Mouse (Mus musculus) right cerebral cortex, postnatal 36 days (tissue): Measurements from ENCODE around the gene Pla2g1b.
"Not testable (repeated sequence)": the region's sequence is repeated elsewhere in the genome, so short reads cannot be mapped to it uniquely, and the experiment has no call there.

Experiments used
- DNase-seq, 2 experiments: peaks; one replicate each; pipeline ENCODE4 v3.0.0; 2022; ENCODE audit warnings: low spot score in 2 of 2, mixed read lengths in 1 of 2

Gene Pla2g1b

DNA sequence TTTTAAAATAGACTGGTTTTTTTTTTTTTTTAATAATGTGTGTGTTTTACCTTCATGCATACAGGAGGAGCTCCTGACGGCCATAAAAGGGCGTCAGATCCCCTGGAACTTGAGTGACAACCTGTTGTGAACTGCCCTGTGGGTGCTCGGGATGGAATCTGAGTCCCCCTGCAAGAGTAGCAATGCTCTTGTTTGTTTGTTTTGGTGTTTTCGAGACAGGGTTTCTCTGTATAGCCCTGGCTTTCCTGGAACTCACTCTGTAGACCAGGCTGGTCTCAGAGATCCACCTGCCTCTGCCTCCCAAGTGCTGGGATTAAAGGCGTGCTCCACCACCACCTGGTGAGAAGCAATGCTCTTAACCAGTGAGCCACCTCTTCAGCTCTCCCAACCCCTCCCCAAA, 18.9 kb downstream of the Pla2g1b start:
- DNase-seq, result no peak

GRCm38 (mm10) chr5:115485489-115486205, 19.6 kb downstream of the Pla2g1b start:
- no peak for DNase-seq

DNA sequence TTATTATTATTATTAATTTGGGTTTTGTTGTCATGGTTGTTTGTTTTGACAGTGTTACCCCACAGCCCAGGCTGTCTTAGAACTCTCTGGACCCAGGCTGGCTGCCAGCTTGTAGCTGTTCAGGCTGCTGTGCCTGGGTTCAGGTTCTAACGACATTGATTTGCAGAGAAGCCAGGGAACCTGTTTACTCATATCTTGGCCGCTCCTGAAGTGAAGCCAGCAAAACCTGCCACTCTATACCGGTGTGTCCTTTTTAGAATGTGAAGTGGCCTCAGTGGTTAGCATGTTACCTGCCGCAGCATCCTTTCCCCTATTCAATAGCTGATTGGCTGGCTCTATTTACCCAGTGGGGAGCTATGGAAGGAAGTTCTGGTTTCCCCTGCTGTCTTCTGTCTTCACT, 20.7 kb downstream of the Pla2g1b start:
- DNase-seq, result no peak

DNA sequence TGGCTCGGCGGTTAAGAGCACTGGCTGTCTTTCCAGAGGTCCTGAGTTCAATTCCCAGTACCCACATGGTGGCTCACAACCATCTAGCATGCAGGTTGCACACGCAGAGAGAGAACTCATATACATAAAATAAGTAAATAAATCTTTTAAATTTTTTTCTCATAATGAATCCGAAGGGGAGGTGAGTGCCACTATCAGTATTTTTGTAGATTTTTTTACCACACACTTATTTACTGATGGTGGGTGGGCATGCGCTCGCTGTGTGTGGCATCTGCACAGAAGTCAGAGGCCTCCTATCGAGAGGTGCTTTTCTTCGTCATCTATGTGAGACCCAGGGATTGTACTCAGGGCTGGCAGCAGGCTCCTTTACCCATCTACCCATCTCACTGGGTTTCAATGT, 21.3 kb downstream of the Pla2g1b start:
- DNase-seq, result no peak

DNA sequence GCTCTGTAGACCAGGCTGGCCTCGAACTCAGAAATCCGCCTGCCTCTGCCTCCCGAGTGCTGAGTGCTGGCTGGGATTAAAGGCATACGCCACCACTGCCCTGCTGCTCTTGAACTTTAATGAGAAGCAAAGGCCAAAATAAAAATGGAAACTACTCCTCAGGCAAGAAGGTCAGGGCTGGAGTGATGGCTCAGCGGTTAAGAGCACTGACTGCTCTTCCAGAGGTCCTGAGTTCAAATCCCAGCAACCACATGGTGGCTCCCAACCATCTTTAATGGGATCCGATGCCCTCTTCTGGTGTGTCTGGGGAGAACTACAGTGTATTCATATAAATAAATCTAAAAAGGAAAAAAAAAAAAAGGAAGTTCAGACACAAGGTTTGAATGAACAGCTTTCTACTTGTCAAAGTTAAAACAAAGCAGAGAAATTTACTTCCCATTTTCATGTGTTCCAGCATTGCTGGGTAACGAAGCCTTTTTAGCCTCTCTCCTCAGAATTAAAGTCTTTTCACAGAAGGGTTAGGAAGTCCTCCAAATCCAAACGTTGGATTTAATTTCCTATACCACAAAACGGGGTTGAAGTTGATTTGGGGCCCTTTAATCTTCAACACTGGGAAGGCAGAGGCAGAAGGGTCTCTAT, 22.0 kb downstream of the Pla2g1b start:
- no peak for DNase-seq

DNA sequence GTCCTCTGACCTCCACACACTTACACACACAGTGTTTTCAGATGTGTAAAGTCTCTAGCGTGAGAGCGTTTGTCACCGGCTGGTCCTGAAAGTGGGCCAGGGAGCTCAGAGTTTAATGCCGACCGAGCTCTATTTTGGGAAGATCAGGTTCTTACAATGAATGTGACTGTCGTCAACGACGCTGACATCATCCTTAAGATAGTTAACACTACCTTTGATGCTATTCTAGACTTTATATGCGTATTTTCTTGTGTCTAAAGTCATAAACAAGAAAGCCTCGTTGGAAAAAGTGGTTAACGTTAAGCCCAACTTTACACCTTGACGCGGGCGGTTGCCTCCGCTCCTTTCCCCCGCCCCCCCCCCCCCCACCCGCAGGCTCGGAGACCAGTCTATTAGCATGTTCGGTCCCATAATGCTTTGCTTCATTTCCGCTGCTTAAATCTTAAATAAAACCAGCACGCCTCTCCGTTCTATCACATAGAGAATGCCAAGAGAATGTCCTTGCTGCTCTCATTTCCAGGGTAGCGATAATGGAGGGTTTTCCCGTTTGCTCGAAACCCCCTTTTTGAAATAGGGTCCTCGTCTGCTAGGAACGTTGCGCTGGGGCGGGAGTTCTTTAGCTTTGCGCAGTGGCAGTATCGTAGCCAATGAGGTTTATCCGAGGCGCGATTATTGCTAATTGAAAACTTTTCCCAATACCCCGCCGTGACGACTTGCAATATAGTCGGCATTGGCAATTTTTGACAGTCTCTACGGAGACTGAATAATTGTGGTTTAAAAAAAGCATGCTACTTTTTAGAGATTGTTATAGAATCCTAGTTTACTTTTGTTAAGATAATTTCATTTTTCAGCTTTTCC, 23.0 kb downstream of the Pla2g1b start:
- peak; percentile 64 to 66 for DNase-seq

GRCm38 (mm10) chr5:115489699-115490637, 23.9 kb downstream of the Pla2g1b start:
- DNase-seq, result peak; percentile 78 to 80

DNA sequence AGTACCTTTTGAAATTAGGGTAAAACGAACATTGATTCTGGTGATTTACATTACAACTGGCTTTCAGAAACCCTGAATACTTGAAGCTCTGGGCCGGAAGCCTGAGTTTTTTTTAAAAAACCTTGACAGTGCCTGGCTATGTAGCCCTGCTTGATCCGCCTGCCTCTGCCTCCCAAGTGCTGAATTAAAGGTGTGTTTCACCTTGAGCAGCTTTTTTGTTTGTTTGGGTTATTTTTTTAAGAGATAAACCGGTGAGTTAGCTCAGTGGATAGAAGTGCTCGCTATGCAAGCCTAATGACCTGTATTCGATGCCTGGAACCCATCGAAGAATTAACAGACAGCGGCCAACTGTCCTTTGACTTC, 24.6 kb downstream of the Pla2g1b start:
- DNase-seq, result no peak

- DNase-seq, result no peak
These were observed 25.0 kb downstream of the Pla2g1b start for GRCm38 (mm10) chr5:115491076-115491475.

GRCm38 (mm10) chr5:115491771-115492322, 25.8 kb downstream of the Pla2g1b start:
- no peak for DNase-seq

- no peak for DNase-seq
These were observed 26.8 kb downstream of the Pla2g1b start for GRCm38 (mm10) chr5:115492711-115493335.

- no peak for DNase-seq
These were observed 27.4 kb downstream of the Pla2g1b start for GRCm38 (mm10) chr5:115493441-115493840.

DNA sequence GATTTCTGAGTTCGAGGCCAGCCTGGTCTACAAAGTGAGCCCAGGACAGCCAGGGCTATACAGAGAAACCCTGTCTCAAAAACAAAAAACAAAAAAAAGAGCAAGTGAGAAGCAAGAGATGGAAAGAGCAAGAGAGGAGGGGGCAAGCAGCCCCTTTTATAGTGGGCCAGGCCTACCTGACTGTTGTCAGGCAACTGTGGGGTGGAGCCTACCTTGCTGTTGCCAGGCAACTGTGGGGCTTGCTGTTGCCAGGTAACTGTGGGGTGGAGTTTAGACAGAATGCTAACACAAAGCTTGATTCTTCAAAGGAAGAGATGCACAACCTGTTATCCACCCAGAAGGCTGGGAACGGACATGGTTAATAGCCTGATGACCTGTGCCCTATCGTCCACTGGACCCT, 29.6 kb downstream of the Pla2g1b start:
- DNase-seq, result not testable (repeated sequence)

GRCm38 (mm10) chr5:115497033-115497432, 31.0 kb downstream of the Pla2g1b start:
- no peak for DNase-seq

- DNase-seq, result no peak
These were observed 32.5 kb downstream of the Pla2g1b start for GRCm38 (mm10) chr5:115498307-115499240.

DNA sequence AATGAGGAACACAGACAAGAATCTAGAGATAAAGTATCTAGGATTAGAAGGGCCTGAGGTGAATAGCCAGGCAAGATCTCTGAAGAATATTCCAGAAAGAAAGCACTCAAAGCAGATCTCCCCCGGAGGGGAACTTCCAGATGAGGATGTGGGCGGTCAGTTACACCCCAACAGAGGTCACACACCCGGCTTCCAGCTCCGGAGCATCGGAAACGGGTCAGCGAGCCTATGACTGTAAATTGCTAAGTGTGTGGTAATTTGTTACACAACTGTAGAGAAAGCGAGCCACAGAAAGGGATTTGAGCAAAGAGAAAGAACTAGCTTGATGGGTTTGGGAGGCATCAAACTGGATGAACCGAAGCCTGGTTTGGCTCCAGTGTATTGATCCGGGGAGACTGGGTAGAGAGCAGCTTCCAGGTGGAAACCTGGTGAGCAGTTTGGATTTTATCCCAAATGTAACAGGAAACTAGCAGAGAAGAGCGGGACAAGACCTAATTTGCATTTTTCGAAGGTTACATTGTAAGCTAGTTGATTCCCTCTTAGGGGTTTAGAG, 34.4 kb downstream of the Pla2g1b start:
- no peak for DNase-seq

DNA sequence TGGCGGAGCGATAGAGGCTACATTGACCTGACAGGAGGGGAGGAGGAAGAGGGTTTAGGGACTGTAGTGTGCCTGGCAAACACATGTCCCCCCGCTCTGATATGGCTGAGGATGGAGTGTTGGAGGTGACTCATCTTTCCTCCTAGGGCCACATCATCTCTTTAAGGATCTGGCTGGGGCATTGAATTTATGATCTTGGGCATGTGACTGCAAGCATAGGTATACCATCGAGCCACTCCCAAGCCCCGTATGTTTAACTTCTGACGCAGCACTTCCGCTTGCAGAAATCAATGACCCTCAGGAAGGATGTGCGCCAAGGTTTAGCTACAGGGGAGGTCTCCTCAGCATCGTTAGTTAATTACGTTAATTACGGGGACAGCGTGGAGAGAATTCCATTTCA, 37.0 kb downstream of the Pla2g1b start:
- no peak for DNase-seq

DNA sequence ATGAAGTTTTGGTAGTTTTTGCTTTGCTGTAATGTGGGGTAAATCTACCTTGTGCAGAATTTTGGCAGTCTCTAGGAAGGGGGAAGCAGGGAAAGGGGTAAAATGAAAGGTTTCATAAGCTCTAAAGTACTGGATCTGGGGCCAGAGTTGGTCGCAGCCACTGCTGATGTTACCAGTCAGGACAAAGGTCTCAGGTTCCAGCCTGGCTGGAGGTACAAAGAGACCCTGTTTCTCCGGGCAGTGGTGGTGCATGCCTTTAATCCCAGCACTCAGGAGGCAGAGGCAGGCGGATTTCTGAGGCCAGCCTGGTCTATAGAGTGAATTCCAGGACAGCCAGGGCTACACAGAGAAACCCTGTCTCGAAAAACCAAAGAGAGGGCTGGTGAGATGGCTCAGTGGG, 39.6 kb downstream of the Pla2g1b start:
- not testable (repeated sequence) for DNase-seq
